Mouse (Mus musculus) ES-Bruce4 (cell line): ENCODE measurements around the gene Bach1.

Source experiments
- CTCF ChIP-seq: IDR thresholded peaks from one replicate; pipeline ENCODE4 v1.8.1; 2011; ENCODE audit warnings: low read depth, low read length
- EP300 ChIP-seq: IDR thresholded peaks from 2 replicates; pipeline ENCODE4 v1.6.1; 2011; ENCODE audit warnings: low read depth, low read length; ENCODE audit not compliant: insufficient read depth
- POLR2A ChIP-seq: IDR thresholded peaks from one replicate; pipeline ENCODE4 v1.8.1; 2011; ENCODE audit warnings: low read length; ENCODE audit not compliant: insufficient read depth

GRCm38 (mm10) chr16:87727250-87727649 lies 28.5 kb downstream of the Bach1 start:
- TF ChIP-seq EP300: no peak
- no peak for TF ChIP-seq POLR2A
- no peak for TF ChIP-seq CTCF
